ENCODE assay signal across 20 mouse cellular contexts in the genomic region with DNA sequence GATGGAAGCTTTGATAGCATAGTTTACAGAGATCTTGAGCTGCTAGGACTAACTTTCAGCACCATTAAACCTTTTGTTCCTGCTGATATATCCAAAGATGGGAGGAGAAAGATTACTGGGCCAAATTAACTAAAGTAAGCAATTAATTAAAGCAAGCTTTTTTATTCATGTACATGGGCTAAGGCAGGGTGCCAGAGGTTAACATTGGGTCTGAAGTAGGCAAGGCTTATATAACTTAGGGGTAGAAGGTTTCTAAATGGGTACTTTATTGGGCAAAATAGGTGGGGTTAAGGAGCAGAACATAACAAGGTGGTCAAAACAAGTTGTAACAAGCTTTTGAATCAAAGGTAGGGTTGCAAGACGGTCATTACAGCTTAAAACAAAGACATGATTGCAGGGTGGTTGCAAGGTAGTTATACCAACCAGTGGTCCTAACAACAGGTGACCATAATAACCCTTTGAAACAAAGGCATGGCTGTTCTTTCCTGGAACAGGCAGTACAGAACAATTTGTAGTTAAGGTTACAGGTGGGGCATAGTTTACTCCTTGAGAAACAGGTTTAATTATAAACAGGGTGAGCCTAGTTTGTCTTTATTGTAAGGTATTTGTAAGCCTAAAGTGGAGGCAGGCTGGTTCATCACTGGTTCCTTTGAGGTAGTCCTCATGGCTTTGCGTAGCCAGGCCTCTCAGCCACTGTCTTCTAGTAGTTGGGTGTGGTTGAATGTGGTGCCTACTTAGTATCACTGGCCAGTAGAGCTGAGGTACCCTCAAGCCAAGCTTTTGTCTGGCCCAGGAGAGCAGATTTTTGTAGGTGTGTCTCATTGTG.
DNase-seq lines count a peak whose midpoint lies in the region; ATAC-seq lines count a peak whose summit lies in the region.
"Had no signal": no experiment of that assay in that cellular context is flagged by ENCODE, and none has a peak within 500 bp of the region (broad histone marks: within the 10 kb centered on the region; RNA-seq: fewer than 3 reads in every experiment).

No protein-coding gene starts in this region.

- H3K4me2 ChIP-seq in hindbrain, embryonic 15.5 days: no peak overlapping the region
- H3K4me2 ChIP-seq in hindbrain, embryonic 13.5 days: no peak overlapping the region
- H3K4me2 ChIP-seq in kidney, embryonic 15.5 days: no peak overlapping the region
- H3K4me2 ChIP-seq: heart, embryonic 12.5 days; limb, embryonic 12.5 days; liver, embryonic 15.5 days; lung, embryonic 15.5 days; midbrain, embryonic 15.5 days had no signal

- WGBS in hindbrain, embryonic 15.5 days: 93% methylated on average over 2 of the region's 2 CpGs
- 97% methylated on average over 2 of the region's 2 CpGs for WGBS in hindbrain, embryonic 13.5 days
- WGBS in kidney, embryonic 15.5 days: 72% methylated on average over 2 of the region's 2 CpGs

- no peak overlapping the region for H3K9ac ChIP-seq in hindbrain, embryonic 15.5 days
- no peak overlapping the region for H3K9ac ChIP-seq in hindbrain, embryonic 13.5 days
- H3K9ac ChIP-seq in kidney, embryonic 15.5 days: no peak overlapping the region
- H3K9ac ChIP-seq: heart, embryonic 12.5 days; limb, embryonic 12.5 days; liver, embryonic 15.5 days; lung, embryonic 15.5 days; midbrain, embryonic 15.5 days had no signal

- no peaks in the 10 kb centered on the region for H3K9me3 ChIP-seq in hindbrain, embryonic 15.5 days
- no peaks in the 10 kb centered on the region for H3K9me3 ChIP-seq in hindbrain, embryonic 13.5 days
- H3K9me3 ChIP-seq in kidney, embryonic 15.5 days (replicated peaks): no peaks in the 10 kb centered on the region
- H3K9me3 ChIP-seq: heart, embryonic 12.5 days; limb, embryonic 12.5 days; liver, embryonic 15.5 days; lung, embryonic 15.5 days; midbrain, embryonic 10.5 days; midbrain, embryonic 15.5 days had no signal

- no peaks in the 10 kb centered on the region for H3K36me3 ChIP-seq in hindbrain, embryonic 15.5 days
- no peaks in the 10 kb centered on the region for H3K36me3 ChIP-seq in hindbrain, embryonic 13.5 days
- H3K36me3 ChIP-seq in kidney, embryonic 15.5 days: no peaks in the 10 kb centered on the region
- H3K36me3 ChIP-seq: heart, embryonic 12.5 days; limb, embryonic 12.5 days; liver, embryonic 15.5 days; lung, embryonic 15.5 days; midbrain, embryonic 10.5 days; midbrain, embryonic 15.5 days had no signal

- peak overlapping the region; percentile 42; the same call in 1 of the 2 replicates for H3K27ac ChIP-seq in hindbrain, embryonic 15.5 days (replicated peaks)
- H3K27ac ChIP-seq in hindbrain, embryonic 13.5 days: no peak overlapping the region
- H3K27ac ChIP-seq in kidney, embryonic 15.5 days: peak overlapping the region; percentile 79
- H3K27ac ChIP-seq: heart, adult 2 months; limb, embryonic 12.5 days; liver, embryonic 15.5 days; lung, embryonic 15.5 days; midbrain, embryonic 10.5 days; midbrain, embryonic 15.5 days had no signal

- no peak overlapping the region for H3K4me3 ChIP-seq in hindbrain, embryonic 15.5 days
- H3K4me3 ChIP-seq in hindbrain, embryonic 13.5 days: no peak overlapping the region
- H3K4me3 ChIP-seq in kidney, embryonic 15.5 days (replicated peaks): no peak overlapping the region
- H3K4me3 ChIP-seq: heart, adult 2 months; heart, embryonic 12.5 days; limb, embryonic 12.5 days; liver, embryonic 15.5 days; lung, embryonic 15.5 days; midbrain, embryonic 10.5 days; midbrain, embryonic 15.5 days had no signal

- no peaks in the 10 kb centered on the region for H3K27me3 ChIP-seq in hindbrain, embryonic 15.5 days
- no peaks in the 10 kb centered on the region for H3K27me3 ChIP-seq in hindbrain, embryonic 13.5 days
- H3K27me3 ChIP-seq in kidney, embryonic 15.5 days: no peaks in the 10 kb centered on the region
- H3K27me3 ChIP-seq: heart, embryonic 12.5 days; limb, embryonic 12.5 days; liver, embryonic 15.5 days; lung, embryonic 15.5 days; midbrain, embryonic 15.5 days had no signal

- peak; percentile 21 for DNase-seq in induced T-regulatory cell, adult 2 months (ENCODE audit: low read depth)
- peak; percentile 44 to 76 for DNase-seq in kidney, postnatal 36 days
- DNase-seq in thymus, adult 18-20 months: no peak
- no peak for DNase-seq in adrenal gland, adult (ENCODE audit: inconsistent age in 2 of 2, low spot score in 1 of 2)
- DNase-seq: layer of hippocampus, adult 9-11 months; spleen, adult 18-20 months; thymus, adult 2 months; thymus, postnatal 36 days had no signal

- H3K4me1 ChIP-seq in hindbrain, embryonic 15.5 days (replicated peaks): peaks cover 5% of the 10 kb centered on the region; the same call in 1 of the 2 replicates
- peaks cover 10% of the 10 kb centered on the region for H3K4me1 ChIP-seq in hindbrain, embryonic 13.5 days (replicated peaks)
- H3K4me1 ChIP-seq in kidney, embryonic 15.5 days: peaks cover 42% of the 10 kb centered on the region
- H3K4me1 ChIP-seq: liver, embryonic 15.5 days; midbrain, embryonic 10.5 days had no signal

- no peak for ATAC-seq in hindbrain, embryonic 15.5 days (ENCODE audit: low FRiP score, low read depth)
- no peak for ATAC-seq in hindbrain, embryonic 13.5 days (ENCODE audit: low FRiP score)
- peak; percentile 41; the same call in 1 of the 2 replicates for ATAC-seq in kidney, embryonic 15.5 days (replicated peaks; ENCODE audit: low FRiP score)
- no peak for ATAC-seq in CD4-positive, CD25-positive, alpha-beta regulatory T cell, adult 4 months
- ATAC-seq: forebrain, embryonic 14.5 days; midbrain, embryonic 15.5 days had no signal

Comparison
In these comparisons a context has a peak if more than half of its experiments do, and no peak if none do; other contexts are left out.
1. DNase-seq: peak in induced T-regulatory cell, adult 2 months (single experiment) and kidney, postnatal 36 days (2 of 2); none in thymus, adult 18-20 months (0 of 2) and adrenal gland, adult (0 of 2).